35 mouse cellular contexts compared by ENCODE assay signal in the genomic region with DNA sequence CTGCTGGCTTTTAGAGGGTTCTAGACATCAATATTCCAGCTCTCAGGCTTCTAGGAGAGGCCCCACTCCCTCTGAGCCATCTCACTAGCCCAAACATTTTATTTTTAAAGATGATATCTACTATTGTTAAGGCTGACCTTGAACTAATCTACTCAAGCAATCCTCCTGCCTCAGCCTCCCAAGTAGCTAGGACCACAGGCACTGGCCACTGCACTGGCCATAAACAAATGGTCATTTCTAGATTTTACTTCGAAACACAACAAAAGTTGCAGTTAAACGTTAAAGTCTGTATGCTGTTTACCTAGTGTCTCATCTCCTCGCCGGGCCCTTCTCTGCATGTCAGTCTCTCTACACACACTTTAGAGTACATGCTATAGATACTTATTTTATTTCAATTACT. TPM values are rescaled to one million over a fixed set of nuclear protein-coding genes. Genes with fewer than 3 reads are reported as not detected.
"Had no signal": no experiment of that assay in that cellular context is flagged by ENCODE, and none has a peak within 500 bp of the region (broad histone marks: within the 10 kb centered on the region; RNA-seq: fewer than 3 reads in every experiment).

No protein-coding gene starts in this region.

- H3K4me2 ChIP-seq: heart, embryonic 11.5 days; heart, embryonic 13.5 days; heart, embryonic 15.5 days; hindbrain, embryonic 13.5 days; hindbrain, embryonic 15.5 days; kidney, embryonic 15.5 days; limb, embryonic 12.5 days; liver, embryonic 13.5 days; liver, embryonic 15.5 days had no signal

- H3K4me3 ChIP-seq: heart, adult 2 months; heart, embryonic 13.5 days; heart, embryonic 15.5 days; hindbrain, embryonic 13.5 days; hindbrain, embryonic 15.5 days; kidney, embryonic 15.5 days; left cerebral cortex, adult 2 months; limb, embryonic 10.5 days; limb, embryonic 12.5 days; liver, embryonic 13.5 days; liver, embryonic 15.5 days had no signal

- ATAC-seq: hindbrain, postnatal 0 days; intestine, embryonic 16.5 days had no signal

- H3K4me1 ChIP-seq: limb, embryonic 12.5 days; liver, embryonic 13.5 days; liver, embryonic 15.5 days had no signal

- H3K27me3 ChIP-seq: heart, embryonic 15.5 days had no signal

- H3K9ac ChIP-seq: heart, embryonic 13.5 days; heart, embryonic 15.5 days; hindbrain, embryonic 13.5 days; hindbrain, embryonic 15.5 days; kidney, embryonic 15.5 days; limb, embryonic 12.5 days; liver, embryonic 13.5 days; liver, embryonic 15.5 days had no signal

- H3K9me3 ChIP-seq: heart, embryonic 13.5 days; heart, embryonic 15.5 days; hindbrain, embryonic 13.5 days; hindbrain, embryonic 15.5 days; kidney, embryonic 15.5 days; limb, embryonic 10.5 days; limb, embryonic 12.5 days; liver, embryonic 13.5 days; liver, embryonic 15.5 days had no signal

- H3K27ac ChIP-seq: heart, adult 2 months; heart, embryonic 13.5 days; heart, embryonic 15.5 days; hindbrain, embryonic 13.5 days; hindbrain, embryonic 15.5 days; hindbrain, postnatal 0 days; kidney, embryonic 15.5 days; kidney, postnatal 0 days; left cerebral cortex, adult 2 months; limb, embryonic 10.5 days; limb, embryonic 12.5 days; liver, embryonic 13.5 days; liver, embryonic 15.5 days had no signal

- DNase-seq: gastrocnemius, postnatal 14 days; gastrocnemius, postnatal 36 days; heart, adult 2 months; heart, postnatal 14 days; heart, postnatal 36 days; kidney, adult 11 months; kidney, adult 2 months; kidney, adult 9 months; kidney, postnatal 14 days; kidney, postnatal 36 days; layer of hippocampus, adult 9-11 months; liver, embryonic 13.5 days had no signal

- H3K36me3 ChIP-seq: heart, embryonic 13.5 days; heart, embryonic 15.5 days; hindbrain, embryonic 13.5 days; hindbrain, embryonic 15.5 days; kidney, embryonic 15.5 days; limb, embryonic 10.5 days; limb, embryonic 12.5 days; liver, embryonic 13.5 days; liver, embryonic 15.5 days had no signal

RNA-seq across cellular contexts. Expression of a gene that starts 20.3 kb away (rescaled TPM):
- total RNA-seq: gastrocnemius, adult 18-20 months; gastrocnemius, postnatal 14 days; gastrocnemius, postnatal 36 days; heart, adult 2 months; heart, postnatal 14 days; hematopoietic stem cell, adult 5-6 weeks; hindbrain, postnatal 0 days; layer of hippocampus, adult 18-20 months; layer of hippocampus, adult 8-10 months; layer of hippocampus, postnatal 14 days; left cerebral cortex, adult 2 months; left cerebral cortex, postnatal 14 days; left cerebral cortex, postnatal 36 days had no signal
- polyA plus RNA-seq: heart, embryonic 11.5 days; hindbrain, embryonic 11.5 days; hindbrain, embryonic 13.5 days; hindbrain, postnatal 0 days; kidney, adult 2 months; large intestine, adult 2 months; limb, embryonic 12.5 days; limb, embryonic 14.5 days; liver, embryonic 13.5 days had no signal
